ENCODE assay signal across 8 mouse cellular contexts in genomic region chr15:99497061-99497460, GRCm38 (mm10). TPM values are rescaled to one million over a fixed set of nuclear protein-coding genes. Genes with fewer than 3 reads are reported as not detected.
DNase-seq lines count a peak whose midpoint lies in the region; ATAC-seq and TF ChIP-seq lines count a peak whose summit lies in the region.

No protein-coding gene starts in this region.

- no peak for TF ChIP-seq EP300 in stomach, postnatal 0 days (optimal IDR thresholded peaks at IDR 0.05)

- H3K9ac ChIP-seq in embryonic facial prominence, embryonic 11.5 days (replicated peaks; ENCODE audit: low read length): no peak overlapping the region
- H3K9ac ChIP-seq in stomach, postnatal 0 days (ENCODE audit: low read length): no peak overlapping the region

- 15% methylated on average over 4 of the region's 4 CpGs for WGBS in embryonic facial prominence, embryonic 11.5 days
- WGBS in hindbrain, embryonic 10.5 days: 10% methylated on average over 4 of the region's 4 CpGs
- 10% methylated on average over 4 of the region's 4 CpGs for WGBS in stomach, postnatal 0 days

- H3K4me2 ChIP-seq in embryonic facial prominence, embryonic 11.5 days (ENCODE audit: low read depth, low read length): no peak overlapping the region
- H3K4me2 ChIP-seq in stomach, postnatal 0 days (replicated peaks; ENCODE audit: low read depth): no peak overlapping the region

- ATAC-seq in embryonic facial prominence, embryonic 11.5 days (replicated peaks; ENCODE audit: insufficient number of reproducible peaks, low FRiP score, low TSS enrichment, low read depth): peak; percentile 67; the same call in 1 of the 2 replicates
- ATAC-seq in stomach, postnatal 0 days (ENCODE audit: low FRiP score, low TSS enrichment): no peak

- no peak overlapping the region for H3K4me3 ChIP-seq in embryonic facial prominence, embryonic 11.5 days (ENCODE audit: low read depth, low read length)
- H3K4me3 ChIP-seq in hindbrain, embryonic 10.5 days: no peak overlapping the region
- no peak overlapping the region for H3K4me3 ChIP-seq in stomach, postnatal 0 days (ENCODE audit: low read depth, low read length)

- TF ChIP-seq CTCF in stomach, postnatal 0 days (IDR thresholded peaks at IDR 0.05; ENCODE audit: low read depth): peak; percentile 92

- H3K4me1 ChIP-seq in embryonic facial prominence, embryonic 11.5 days (ENCODE audit: control insufficient read depth, insufficient read depth, low read length): peaks cover 3% of the 10 kb centered on the region; the same call in 1 of the 2 replicates
- H3K4me1 ChIP-seq in hindbrain, embryonic 10.5 days (replicated peaks): peaks cover 41% of the 10 kb centered on the region
- H3K4me1 ChIP-seq in stomach, postnatal 0 days (replicated peaks; ENCODE audit: control insufficient read depth, insufficient read depth): no peaks in the 10 kb centered on the region; the same call in 1 of the 2 replicates

- no peaks in the 10 kb centered on the region for H3K9me3 ChIP-seq in embryonic facial prominence, embryonic 11.5 days (replicated peaks; ENCODE audit: control insufficient read depth, low read length)
- no peaks in the 10 kb centered on the region for H3K9me3 ChIP-seq in hindbrain, embryonic 10.5 days
- H3K9me3 ChIP-seq in stomach, postnatal 0 days (ENCODE audit: control insufficient read depth, low read length): no peaks in the 10 kb centered on the region

- no peaks in the 10 kb centered on the region for H3K27me3 ChIP-seq in embryonic facial prominence, embryonic 11.5 days (ENCODE audit: control insufficient read depth, insufficient read depth, low read length)
- peaks cover 22% of the 10 kb centered on the region for H3K27me3 ChIP-seq in hindbrain, embryonic 10.5 days (ENCODE audit: insufficient read depth, poor library complexity, severe bottlenecking)
- H3K27me3 ChIP-seq in stomach, postnatal 0 days (ENCODE audit: control insufficient read depth, insufficient read depth, low read length): no peaks in the 10 kb centered on the region

- peak; percentile 40 to 82 for DNase-seq in adrenal gland, adult (ENCODE audit: inconsistent age in 2 of 2, low spot score in 1 of 2)
- DNase-seq in adrenal gland, adult 8-10 months: no peak
- peak; percentile 77 for DNase-seq in adrenal gland, postnatal 14 days
- DNase-seq in embryonic facial prominence, embryonic 11.5 days (ENCODE audit: low spot score): peak; percentile 87
- DNase-seq in hindbrain, embryonic 10.5 days (ENCODE audit: low spot score): peak; percentile 69
- DNase-seq in layer of hippocampus, postnatal 10 days (ENCODE audit: low spot score in 2 of 2): peak; percentile 72 to 75
- peak; percentile 85 for DNase-seq in mesoderm, embryonic 11.5 days (ENCODE audit: low read depth, low spot score)
- DNase-seq in stomach, postnatal 0 days (ENCODE audit: low spot score): peak; percentile 55

- no peak overlapping the region for H3K27ac ChIP-seq in embryonic facial prominence, embryonic 11.5 days (replicated peaks; ENCODE audit: low read depth, low read length)
- no peak overlapping the region for H3K27ac ChIP-seq in hindbrain, embryonic 10.5 days
- no peak overlapping the region for H3K27ac ChIP-seq in stomach, postnatal 0 days (replicated peaks)

- no peaks in the 10 kb centered on the region for H3K36me3 ChIP-seq in embryonic facial prominence, embryonic 11.5 days (replicated peaks; ENCODE audit: control insufficient read depth, insufficient read depth, low read depth, low read length)
- no peaks in the 10 kb centered on the region for H3K36me3 ChIP-seq in hindbrain, embryonic 10.5 days
- H3K36me3 ChIP-seq in stomach, postnatal 0 days (ENCODE audit: control insufficient read depth, insufficient read depth, low read length): no peaks in the 10 kb centered on the region

RNA-seq across cellular contexts. Expression of gene Bcdin3d, which starts 22.5 kb away (rescaled TPM):
- total RNA-seq in adrenal gland, adult 8-10 months (2022): 1 to 10 TPM; 5.2 to 8.1 (median 7.1) TPM
- 3.9 and 6.8 TPM in 2 replicates for total RNA-seq in adrenal gland, postnatal 14 days (2021)
- polyA plus RNA-seq in embryonic facial prominence, embryonic 11.5 days (2014; fragmentation: Nextera tagmentation; extraction: Ambion mirVana): 15.1 and 16.7 TPM in 2 replicates
- polyA plus RNA-seq in hindbrain, embryonic 10.5 days (2016; fragmentation: Nextera tagmentation; extraction: Ambion mirVana): 19.3 and 20.2 TPM in 2 replicates
- total RNA-seq in layer of hippocampus, postnatal 10 days (2021): 1 to 10 TPM; 5.1 to 5.5 TPM
- 9.3 and 10.4 TPM in 2 replicates for polyA plus RNA-seq in stomach, postnatal 0 days (2015; fragmentation: Nextera tagmentation; extraction: Ambion mirVana)

RNA-seq across cellular contexts. Expression of gene Faim2, which starts 30.9 kb away (rescaled TPM):
- total RNA-seq in adrenal gland, adult 8-10 months (2022): 10 to 100 TPM; 33.7 to 54.7 (median 43.2) TPM
- 16.3 and 17.2 TPM in 2 replicates for total RNA-seq in adrenal gland, postnatal 14 days (2021)
- polyA plus RNA-seq in embryonic facial prominence, embryonic 11.5 days (2014; fragmentation: Nextera tagmentation; extraction: Ambion mirVana): 0.24 and 0.66 TPM in 2 replicates
- 0.63 and 1.1 TPM in 2 replicates for polyA plus RNA-seq in hindbrain, embryonic 10.5 days (2016; fragmentation: Nextera tagmentation; extraction: Ambion mirVana)
- 100 to 1,000 TPM in 1 of 2 experiments, 10 to 100 TPM in 1; 98.1 to 101 TPM for total RNA-seq in layer of hippocampus, postnatal 10 days (2021)
- 0.62 and 0.81 TPM in 2 replicates for polyA plus RNA-seq in stomach, postnatal 0 days (2015; fragmentation: Nextera tagmentation; extraction: Ambion mirVana)

RNA-seq across cellular contexts. Expression of gene Nckap5l, which starts 39.5 kb away (rescaled TPM):
- total RNA-seq in adrenal gland, adult 8-10 months (2022): 10 to 100 TPM; 20.2 to 54.8 (median 28.3) TPM
- 25.6 and 29.0 TPM in 2 replicates for total RNA-seq in adrenal gland, postnatal 14 days (2021)
- polyA plus RNA-seq in embryonic facial prominence, embryonic 11.5 days (2014; fragmentation: Nextera tagmentation; extraction: Ambion mirVana): 9.0 and 9.7 TPM in 2 replicates
- 13.5 and 15.8 TPM in 2 replicates for polyA plus RNA-seq in hindbrain, embryonic 10.5 days (2016; fragmentation: Nextera tagmentation; extraction: Ambion mirVana)
- 10 to 100 TPM; 32.5 to 38.1 TPM for total RNA-seq in layer of hippocampus, postnatal 10 days (2021)
- 2.1 and 2.4 TPM in 2 replicates for polyA plus RNA-seq in stomach, postnatal 0 days (2015; fragmentation: Nextera tagmentation; extraction: Ambion mirVana)
